In genomic region chr15:31395986-31396385, GRCm38 (mm10) we compare ENCODE assay signal across 17 mouse cellular contexts. TPM values are rescaled to one million over a fixed set of nuclear protein-coding genes. Genes with fewer than 3 reads are reported as not detected.
A peak's percentile ranks its signal among the peaks of the same experiment; 100 is the strongest.
DNase-seq lines count a peak whose midpoint lies in the region; ATAC-seq and TF ChIP-seq lines count a peak whose summit lies in the region.
"Had no signal": no experiment of that assay in that cellular context is flagged by ENCODE, and none has a peak within 500 bp of the region (broad histone marks: within the 10 kb centered on the region; RNA-seq: fewer than 3 reads in every experiment).

No protein-coding gene starts in this region.

- H3K4me2 ChIP-seq in heart, embryonic 11.5 days = no peak overlapping the region
- no peak overlapping the region for H3K4me2 ChIP-seq in kidney, embryonic 14.5 days (replicated peaks; ENCODE audit: low read depth, low read length)
- no peak overlapping the region for H3K4me2 ChIP-seq in kidney, embryonic 15.5 days
- H3K4me2 ChIP-seq: limb, embryonic 13.5 days; liver, embryonic 13.5 days; lung, embryonic 15.5 days had no signal

- 79% methylated on average over 4 of the region's 4 CpGs for WGBS in heart, embryonic 11.5 days (ENCODE audit: insufficient replicate concordance)
- 65% methylated on average over 4 of the region's 4 CpGs for WGBS in kidney, adult 2 months
- 83% methylated on average over 4 of the region's 4 CpGs for WGBS in kidney, embryonic 14.5 days
- WGBS in kidney, embryonic 15.5 days = 73% methylated on average over 4 of the region's 4 CpGs
- 72% methylated on average over 4 of the region's 4 CpGs for WGBS in olfactory bulb, adult 2 months

- no peak overlapping the region for H3K9ac ChIP-seq in heart, embryonic 11.5 days (ENCODE audit: low read depth, low read length)
- H3K9ac ChIP-seq in kidney, embryonic 14.5 days (ENCODE audit: low read depth, low read length) = no peak overlapping the region
- no peak overlapping the region for H3K9ac ChIP-seq in kidney, embryonic 15.5 days
- H3K9ac ChIP-seq: limb, embryonic 13.5 days; liver, embryonic 13.5 days; lung, embryonic 15.5 days had no signal

- no peak for ATAC-seq in heart, embryonic 11.5 days (replicated peaks; ENCODE audit: insufficient number of reproducible peaks, low FRiP score, low TSS enrichment)
- ATAC-seq in kidney, embryonic 14.5 days (ENCODE audit: low FRiP score, low TSS enrichment) = no peak
- no peak for ATAC-seq in kidney, embryonic 15.5 days (replicated peaks; ENCODE audit: low FRiP score)

- H3K27ac ChIP-seq in heart, embryonic 11.5 days (ENCODE audit: low read depth, low read length) = peak overlapping the region; percentile 75
- peak overlapping the region; percentile 61; the same call in 1 of the 2 replicates for H3K27ac ChIP-seq in kidney, adult 2 months (ENCODE audit: insufficient read depth, low read depth, low read length)
- H3K27ac ChIP-seq in kidney, embryonic 14.5 days (ENCODE audit: low read depth, low read length) = no peak overlapping the region
- H3K27ac ChIP-seq in kidney, embryonic 15.5 days = 0 out of 2 replicates have a peak overlapping the region, but pooled peaks have one; percentile 4
- H3K27ac ChIP-seq in olfactory bulb, adult 2 months (ENCODE audit: insufficient read depth, low read depth, low read length) = peak overlapping the region; percentile 91
- H3K27ac ChIP-seq: forebrain, embryonic 10.5 days; limb, embryonic 13.5 days; liver, embryonic 13.5 days; lung, embryonic 15.5 days; stomach, postnatal 0 days had no signal

- no peak for DNase-seq in heart, postnatal 14 days
- peak; percentile 84 for DNase-seq in kidney, adult 2 months
- no peak for DNase-seq in urinary bladder, postnatal 10 days (ENCODE audit: low spot score)
- DNase-seq: B cell, adult 2 months; cerebellum, adult 18-20 months; cerebellum, postnatal 25 days; gastrocnemius, postnatal 14 days; liver, embryonic 13.5 days had no signal

- intact Hi-C loops in heart, postnatal 14 days (cut with DNase I) = no loop called here

- H3K4me1 ChIP-seq in heart, embryonic 11.5 days (ENCODE audit: control insufficient read depth, insufficient read depth, low read length) = peaks cover 11% of the 10 kb centered on the region; the same call in 1 of the 2 replicates
- peaks cover 11% of the 10 kb centered on the region; the same call in 1 of the 2 replicates for H3K4me1 ChIP-seq in kidney, adult 2 months (ENCODE audit: control insufficient read depth, insufficient read depth, low read length)
- H3K4me1 ChIP-seq in kidney, embryonic 14.5 days (ENCODE audit: control insufficient read depth, insufficient read depth, low read length) = no peaks in the 10 kb centered on the region
- H3K4me1 ChIP-seq in kidney, embryonic 15.5 days = 0 out of 2 replicates have a peak, but pooled peaks cover 2% of the 10 kb centered on the region
- peaks cover 45% of the 10 kb centered on the region for H3K4me1 ChIP-seq in olfactory bulb, adult 2 months (ENCODE audit: control insufficient read depth, insufficient read depth, low read length)
- H3K4me1 ChIP-seq: forebrain, embryonic 10.5 days; limb, embryonic 13.5 days; liver, embryonic 13.5 days; lung, embryonic 15.5 days had no signal

- no peak for TF ChIP-seq CTCF in kidney, adult 2 months (conservative IDR thresholded peaks at IDR 0.05; ENCODE audit: insufficient read depth, insufficient read length, low read depth, low read length)
- TF ChIP-seq CTCF in olfactory bulb, adult 2 months (IDR thresholded peaks at IDR 0.05; ENCODE audit: insufficient read depth, low read depth, low read length) = no peak

- no peaks in the 10 kb centered on the region for H3K9me3 ChIP-seq in heart, embryonic 11.5 days (replicated peaks; ENCODE audit: control insufficient read depth, low read length)
- H3K9me3 ChIP-seq in kidney, embryonic 14.5 days (ENCODE audit: control insufficient read depth, low read length) = no peaks in the 10 kb centered on the region; the same call in 1 of the 2 replicates
- H3K9me3 ChIP-seq in kidney, embryonic 15.5 days (replicated peaks) = no peaks in the 10 kb centered on the region
- H3K9me3 ChIP-seq: forebrain, embryonic 10.5 days; limb, embryonic 13.5 days; liver, embryonic 13.5 days; lung, embryonic 15.5 days had no signal

- TF ChIP-seq POLR2A in kidney, adult 2 months (IDR thresholded peaks at IDR 0.05; ENCODE audit: low read depth, low read length) = no peak
- TF ChIP-seq POLR2A in olfactory bulb, adult 2 months (IDR thresholded peaks at IDR 0.05; ENCODE audit: insufficient read depth, low read depth, low read length) = no peak

- no peak overlapping the region for H3K4me3 ChIP-seq in heart, embryonic 11.5 days (ENCODE audit: low read depth, low read length)
- H3K4me3 ChIP-seq in kidney, adult 2 months (ENCODE audit: insufficient read depth, low read depth, low read length) = no peak overlapping the region
- no peak overlapping the region for H3K4me3 ChIP-seq in kidney, embryonic 14.5 days (ENCODE audit: low read length)
- no peak overlapping the region for H3K4me3 ChIP-seq in kidney, embryonic 15.5 days (replicated peaks)
- no peak overlapping the region for H3K4me3 ChIP-seq in olfactory bulb, adult 2 months (ENCODE audit: insufficient read depth, low read depth, low read length)
- H3K4me3 ChIP-seq: forebrain, embryonic 10.5 days; limb, embryonic 13.5 days; liver, embryonic 13.5 days; lung, embryonic 15.5 days had no signal

- no peaks in the 10 kb centered on the region for H3K36me3 ChIP-seq in heart, embryonic 11.5 days (ENCODE audit: control insufficient read depth, insufficient read depth, low read length)
- no peaks in the 10 kb centered on the region for H3K36me3 ChIP-seq in kidney, adult 2 months (ENCODE audit: control insufficient read depth, insufficient read depth, low read length)
- no peaks in the 10 kb centered on the region for H3K36me3 ChIP-seq in kidney, embryonic 14.5 days (ENCODE audit: control insufficient read depth, insufficient read depth, low read length)
- H3K36me3 ChIP-seq in kidney, embryonic 15.5 days = no peaks in the 10 kb centered on the region
- H3K36me3 ChIP-seq: forebrain, embryonic 10.5 days; limb, embryonic 13.5 days; liver, embryonic 13.5 days; lung, embryonic 15.5 days had no signal

- H3K27me3 ChIP-seq in heart, embryonic 11.5 days (ENCODE audit: control insufficient read depth, insufficient read depth, low read length) = no peaks in the 10 kb centered on the region
- H3K27me3 ChIP-seq in kidney, adult 2 months (replicated peaks; ENCODE audit: control insufficient read depth, insufficient read depth, low read length) = no peaks in the 10 kb centered on the region
- no peaks in the 10 kb centered on the region for H3K27me3 ChIP-seq in kidney, embryonic 14.5 days (ENCODE audit: control insufficient read depth, insufficient read depth, low read length)
- no peaks in the 10 kb centered on the region for H3K27me3 ChIP-seq in kidney, embryonic 15.5 days
- H3K27me3 ChIP-seq: limb, embryonic 13.5 days; liver, embryonic 13.5 days; lung, embryonic 15.5 days had no signal

RNA-seq across cellular contexts. Expression of gene Ankrd33b, which starts 28.5 kb away (rescaled TPM):
- polyA plus RNA-seq in heart, embryonic 11.5 days (2014; fragmentation: Nextera tagmentation; extraction: Ambion mirVana) = 2.1 and 2.2 TPM in 2 replicates
- 10 to 100 TPM; 21.8 TPM for total RNA-seq in heart, postnatal 14 days (2021)
- 21.8 and 26.9 TPM in 2 replicates for polyA plus RNA-seq in kidney, adult 2 months (2012; rRNA removed)
- 2.1 and 3.7 TPM in 2 replicates for polyA plus RNA-seq in kidney, embryonic 14.5 days (2014; fragmentation: Nextera tagmentation; extraction: Ambion mirVana)
- 6.2 and 6.5 TPM in 2 replicates for polyA plus RNA-seq in kidney, embryonic 15.5 days (2015; fragmentation: Nextera tagmentation; extraction: Ambion mirVana)
- polyA plus RNA-seq in olfactory bulb, adult 2 months (2012; ENCODE audit: insufficient read depth, insufficient read length, low replicate concordance, missing spikeins) = not detected in 2 replicates

RNA-seq across cellular contexts. Expression of gene Ropn1l, which starts 57.6 kb away (rescaled TPM):
- polyA plus RNA-seq in heart, embryonic 11.5 days (2014; fragmentation: Nextera tagmentation; extraction: Ambion mirVana) = 3.3 TPM in 2 replicates
- total RNA-seq in heart, postnatal 14 days (2021) = under 1 TPM in 1 of 2 experiments, not detected in 1; 0.29 TPM
- 5.6 and 6.9 TPM in 2 replicates for polyA plus RNA-seq in kidney, adult 2 months (2012; rRNA removed)
- 3.8 and 3.9 TPM in 2 replicates for polyA plus RNA-seq in kidney, embryonic 14.5 days (2014; fragmentation: Nextera tagmentation; extraction: Ambion mirVana)
- polyA plus RNA-seq in kidney, embryonic 15.5 days (2015; fragmentation: Nextera tagmentation; extraction: Ambion mirVana) = 3.0 and 3.4 TPM in 2 replicates
- not detected in 2 replicates for polyA plus RNA-seq in olfactory bulb, adult 2 months (2012; ENCODE audit: insufficient read depth, insufficient read length, low replicate concordance, missing spikeins)
- total RNA-seq: hematopoietic stem cell, adult 5-6 weeks had no signal
